Comparison of ENCODE assay signal across 9 mouse cellular contexts in the genomic region with DNA sequence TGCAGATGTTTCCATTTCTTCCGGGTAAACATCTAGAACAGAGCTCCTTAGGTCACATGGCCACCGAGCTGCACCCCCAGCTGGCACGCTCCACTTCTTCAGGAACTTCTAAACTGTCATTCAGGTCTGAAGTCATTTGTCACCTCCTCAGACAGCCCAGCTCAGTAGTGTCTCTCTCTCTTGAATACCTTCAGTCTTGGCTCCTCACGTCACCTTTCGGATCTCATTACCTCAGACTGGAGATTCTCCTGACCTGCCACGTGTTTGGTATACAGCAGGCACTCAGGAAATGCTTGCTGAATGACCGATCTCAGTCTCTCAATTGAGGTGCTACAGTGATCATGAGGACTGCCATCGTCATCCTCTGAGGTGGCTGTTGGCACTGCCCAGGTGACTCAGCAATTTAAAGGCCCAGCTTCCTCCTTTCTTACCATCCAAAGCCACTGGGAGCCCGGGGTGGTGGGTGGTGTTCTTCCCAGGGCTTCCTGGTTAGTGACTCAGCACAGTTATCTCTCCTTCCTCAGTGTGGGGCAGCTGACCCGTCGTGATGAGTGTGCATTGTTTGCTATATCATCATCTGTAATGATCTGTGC. TPM values are rescaled to one million over a fixed set of nuclear protein-coding genes. Genes with fewer than 3 reads are reported as not detected.
DNase-seq lines count a peak whose midpoint lies in the region; TF ChIP-seq lines count a peak whose summit lies in the region.
"Had no signal": no experiment of that assay in that cellular context is flagged by ENCODE, and none has a peak within 500 bp of the region (broad histone marks: within the 10 kb centered on the region; RNA-seq: fewer than 3 reads in every experiment).

No protein-coding gene starts in this region.

- no peak overlapping the region for H3K9ac ChIP-seq in CH12.LX (ENCODE audit: insufficient read depth, low read depth)
- H3K9ac ChIP-seq: embryonic facial prominence, embryonic 15.5 days had no signal

- H3K9me3 ChIP-seq in CH12.LX (replicated peaks; ENCODE audit: low read length) = peaks cover 4% of the 10 kb centered on the region
- H3K9me3 ChIP-seq: embryonic facial prominence, embryonic 15.5 days had no signal

- no peak overlapping the region for H3K4me3 ChIP-seq in CH12.LX (replicated peaks in 1 of 3; ENCODE audit: low read depth in 2 of 3, low read length in 2 of 3, poor library complexity in 1 of 3)
- H3K4me3 ChIP-seq: embryonic facial prominence, embryonic 15.5 days had no signal

- no peaks in the 10 kb centered on the region for H3K79me2 ChIP-seq in CH12.LX (replicated peaks; ENCODE audit: control insufficient read depth, extremely low read depth, insufficient read depth, poor library complexity, severe bottlenecking)

- no peak for TF ChIP-seq EP300 in CH12.LX (IDR thresholded peaks at IDR 0.05; ENCODE audit: low read length)

- H3K27me3 ChIP-seq in CH12.LX (replicated peaks) = no peaks in the 10 kb centered on the region
- H3K27me3 ChIP-seq: embryonic facial prominence, embryonic 15.5 days had no signal

- no peak overlapping the region for H3K27ac ChIP-seq in CH12.LX (ENCODE audit: insufficient read depth, low read depth)
- H3K27ac ChIP-seq: embryonic facial prominence, embryonic 15.5 days had no signal

- H3K36me3 ChIP-seq in CH12.LX (replicated peaks in 1 of 2; ENCODE audit: control insufficient read depth in 1 of 2, insufficient read depth in 1 of 2, low read length in 1 of 2) = no peaks in the 10 kb centered on the region
- H3K36me3 ChIP-seq: embryonic facial prominence, embryonic 15.5 days had no signal

- peak; percentile 98 for DNase-seq in 416B (ENCODE audit: low read depth)
- DNase-seq in CH12.LX (ENCODE audit: extremely low read depth) = no peak
- DNase-seq in induced T-regulatory cell, adult 2 months (ENCODE audit: low read depth) = peak; percentile 62
- peak; percentile 81 to 86 for DNase-seq in monocyte, adult 2 months (ENCODE audit: low read depth in 1 of 2, low spot score in 2 of 2)
- DNase-seq in cerebellum, adult 18-20 months = no peak
- DNase-seq in layer of hippocampus, adult 9-10 months (ENCODE audit: low spot score) = no peak
- no peak for DNase-seq in cerebellum, postnatal 36 days
- DNase-seq in retina, embryonic 14.5 days (ENCODE audit: low spot score) = no peak

- TF ChIP-seq RAD21 in CH12.LX (IDR thresholded peaks at IDR 0.05; ENCODE audit: low read depth, low read length) = no peak

- H3K4me1 ChIP-seq in CH12.LX (ENCODE audit: control insufficient read depth in 1 of 2, insufficient read depth in 2 of 2) = peaks cover 11 to 43% of the 10 kb centered on the region in 2 experiments

- dilution Hi-C loops in CH12.LX (cut with MboI; ENCODE audit: extremely low pct_ligation_motif_present, extremely low pct_unique_long_range_greater_than_20kb, low sequenced_read_pairs) = no loop called here

- in situ Hi-C loops in CH12.LX (cut with MboI; ENCODE audit: low pct_ligation_motif_present, low pct_unique_long_range_greater_than_20kb, low sequenced_read_pairs) = no loop called here

- no peak for TF ChIP-seq POLR2A in CH12.LX (IDR thresholded peaks at IDR 0.05; ENCODE audit: low read depth, low read length)

- no peak for TF ChIP-seq CTCF in CH12.LX (conservative IDR thresholded peaks at IDR 0.05 in 1 of 2, IDR thresholded peaks at IDR 0.05 in 1 of 2; ENCODE audit: low read depth in 2 of 2, low read length in 2 of 2)

- no peak overlapping the region for H3K4me2 ChIP-seq in CH12.LX (ENCODE audit: insufficient read depth, low read depth, poor library complexity, severe bottlenecking)
- H3K4me2 ChIP-seq: embryonic facial prominence, embryonic 15.5 days had no signal

TF ChIP-seq in CH12.LX, 34 proteins besides CTCF, POLR2A, EP300 and RAD21:
- TF ChIP-seq MAFK (IDR thresholded peaks at IDR 0.05; ENCODE audit: insufficient replicate concordance, low read length) = 0 out of 2 replicates have a peak, but pooled peaks have one; percentile 13
- TF ChIP-seq MEF2A (IDR thresholded peaks at IDR 0.05; ENCODE audit: borderline replicate concordance, low read depth, low read length) = no peak

RNA-seq across cellular contexts. Expression of a gene that starts 19.9 kb away (rescaled TPM):
- 8.3 and 8.7 TPM in 2 replicates for total RNA-seq in CH12.LX (2012; rRNA removed)
- 10.2 and 10.6 TPM in 2 replicates for total RNA-seq in CH12.LX (2014; rRNA removed)
- polyA plus RNA-seq in CH12.LX (2012; ENCODE audit: insufficient read length, low read depth) = 23.5 and 24.7 TPM in 2 replicates

RNA-seq across cellular contexts. Expression of a gene that starts 43.6 kb away (rescaled TPM):
- total RNA-seq in CH12.LX (2012; rRNA removed) (0.63 and 0.98 TPM in 2 replicates), CH12.LX (2014; rRNA removed) (0.41 and 0.44 TPM in 2 replicates)
- polyA plus RNA-seq in CH12.LX (2012; ENCODE audit: insufficient read length, low read depth) = 1.1 and 1.4 TPM in 2 replicates

Comparison
In these comparisons a context has a peak if more than half of its experiments do, and no peak if none do; other contexts are left out.
1. DNase-seq: peak in 416B (single experiment), induced T-regulatory cell, adult 2 months (single experiment) and monocyte, adult 2 months (2 of 2); none in CH12.LX (single experiment), cerebellum, adult 18-20 months (0 of 2), layer of hippocampus, adult 9-10 months (single experiment), cerebellum, postnatal 36 days (0 of 2) and retina, embryonic 14.5 days (single experiment).